Mouse (Mus musculus) central nervous system, embryonic 18 days (tissue): ENCODE results near the gene H2-Aa. TPM values are rescaled to one million over a fixed set of nuclear protein-coding genes. Genes with fewer than 3 reads are reported as not detected.

Source experiments
- polyA plus RNA-seq: library from polyadenylated mRNA; depleted of rRNA; stranded (reverse); fragments of >200 nt; gene quantifications from 2 replicates; pipeline ENCODE4 v1.2.3, GENCODE M21; 2012; rRNA removed

Gene H2-Aa
- 0.34 and 0.47 TPM in 2 replicates for polyA plus RNA-seq

GRCm38 (mm10) chr17:34287648-34288047 is at the start of gene H2-Aa:
Gene H2-Aa (minus strand): TSS chr17:34287823.

DNA sequence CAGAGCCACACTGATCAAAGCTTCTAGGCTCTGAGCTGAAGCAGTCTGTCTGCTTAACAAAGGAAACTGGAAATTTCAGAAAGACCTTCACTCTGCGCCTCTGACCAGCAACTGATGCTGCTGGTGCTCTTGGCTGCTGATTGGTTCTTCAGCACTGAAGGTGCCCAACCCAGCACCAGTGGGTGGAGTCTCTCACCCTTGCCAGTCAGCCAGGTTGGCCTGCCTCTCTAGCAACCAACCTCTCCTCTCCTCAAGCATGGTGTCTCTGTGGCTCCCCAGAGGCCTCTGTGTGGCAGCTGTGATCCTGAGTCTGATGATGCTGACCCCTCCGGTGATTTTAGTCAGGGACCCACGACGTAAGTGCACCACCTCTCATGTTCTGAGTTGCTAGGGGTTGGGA is 37.8 kb upstream of the H2-Aa start, which contains the start of gene H2-Eb2:
TSS of gene H2-Eb2 (plus strand) at position 230 of the 400 bp plus-strand sequence.

GRCm38 (mm10) chr17:34305380-34306030 is 17.9 kb upstream of the H2-Aa start, which contains the start of gene H2-Eb1:
Gene H2-Eb1 (plus strand): TSS chr17:34305867.

GRCm38 (mm10) chr17:34257594-34258375 is 29.8 kb downstream of the H2-Aa start, which contains the start of gene H2-Ab1:
Gene H2-Ab1 (plus strand): TSS chr17:34257689.

GRCm38 (mm10) chr17:34238706-34239105 is 48.9 kb downstream of the H2-Aa start, which contains the start of gene H2-Ob:
Gene H2-Ob (plus strand): TSS chr17:34238903.

Other genes with a start within 250 kb of the H2-Aa start
- 10.7 and 17.0 TPM in 2 replicates for gene Col11a2, start 248.4 kb downstream of the H2-Aa start, polyA plus RNA-seq
- 0.06 and 0.19 TPM in 2 replicates for gene H2-Oa, start 195.5 kb downstream of the H2-Aa start, polyA plus RNA-seq
- 15.7 and 16.4 TPM in 2 replicates for gene H2-DMa, start 168.3 kb downstream of the H2-Aa start, polyA plus RNA-seq
- gene Brd2, start 165.2 kb downstream of the H2-Aa start, polyA plus RNA-seq: 144 and 169 TPM in 2 replicates
- 0.63 and 1.0 TPM in 2 replicates for gene H2-DMb2, start 144.5 kb downstream of the H2-Aa start, polyA plus RNA-seq
- 1.9 and 2.2 TPM in 2 replicates for gene H2-DMb1, start 134.8 kb downstream of the H2-Aa start, polyA plus RNA-seq
- 4.8 and 4.9 TPM in 2 replicates for gene Tap1, start 100.3 kb downstream of the H2-Aa start, polyA plus RNA-seq
- 1.2 and 1.5 TPM in 2 replicates for gene Psmb9, start 100.1 kb downstream of the H2-Aa start, polyA plus RNA-seq
- gene Psmb8, start 90.1 kb downstream of the H2-Aa start, polyA plus RNA-seq: 3.5 and 4.0 TPM in 2 replicates
- 1.9 and 2.1 TPM in 2 replicates for gene Tap2, start 84.3 kb downstream of the H2-Aa start, polyA plus RNA-seq
- gene H2-Ob, start 48.9 kb downstream of the H2-Aa start, polyA plus RNA-seq: 0.40 and 0.48 TPM in 2 replicates
- gene H2-Ab1, start 30.1 kb downstream of the H2-Aa start, polyA plus RNA-seq: 0.74 and 1.0 TPM in 2 replicates
- 1.8 and 1.9 TPM in 2 replicates for gene H2-Eb1, start 18.0 kb upstream of the H2-Aa start, polyA plus RNA-seq
- 0.04 and 0.17 TPM in 2 replicates for gene H2-Eb2, start 37.8 kb upstream of the H2-Aa start, polyA plus RNA-seq
- gene Btnl2, start 67.0 kb upstream of the H2-Aa start, polyA plus RNA-seq: not detected in 2 replicates
- not detected in 2 replicates for gene Btnl1, start 89.3 kb upstream of the H2-Aa start, polyA plus RNA-seq
- gene BC051142, start 111.0 kb upstream of the H2-Aa start, polyA plus RNA-seq: 7.7 and 11.5 TPM in 2 replicates
- gene Btnl4, start 189.5 kb upstream of the H2-Aa start, polyA plus RNA-seq: not detected in 2 replicates
- gene Btnl6, start 229.5 kb upstream of the H2-Aa start, polyA plus RNA-seq: not detected in 2 replicates